Mouse (Mus musculus): ENCODE data around the gene Matn3. TPM values are rescaled to one million over a fixed set of nuclear protein-coding genes. Genes with fewer than 3 reads are reported as not detected.

The Matn3 gene
- polyA plus RNA-seq, 1 experiment from 2014 or later = 0.18 TPM

Other genes starting within 250 kb of the Matn3 start
- gene Sdc1, start 176.6 kb upstream of the Matn3 start, polyA plus RNA-seq (2014; fragmentation: Nextera tagmentation; extraction: Ambion mirVana) = 21.3 and 24.8 TPM in 2 replicates
- 192 and 199 TPM in 2 replicates for gene Laptm4a, start 26.3 kb upstream of the Matn3 start, polyA plus RNA-seq (2014; fragmentation: Nextera tagmentation; extraction: Ambion mirVana)
- 21.6 and 24.8 TPM in 2 replicates for gene Wdr35, start 26.0 kb downstream of the Matn3 start, polyA plus RNA-seq (2014; fragmentation: Nextera tagmentation; extraction: Ambion mirVana)
- 15.5 and 15.6 TPM in 2 replicates for gene Ttc32, start 82.1 kb downstream of the Matn3 start, polyA plus RNA-seq (2014; fragmentation: Nextera tagmentation; extraction: Ambion mirVana)